Mouse (Mus musculus): ENCODE measurements around the gene Mylk4.

The Mylk4 gene

GRCm38 (mm10) chr13:32797085-32797484, 13.3 kb upstream of the Mylk4 start:
- peak; percentile 19 for DNase-seq (ENCODE audit: low read depth, low spot score)

GRCm38 (mm10) chr13:32795166-32795565, 11.4 kb upstream of the Mylk4 start:
- no peak for DNase-seq (ENCODE audit: low read depth, low spot score)

- peak; percentile 38 for DNase-seq (ENCODE audit: low read depth, low spot score)
These were observed 10.9 kb upstream of the Mylk4 start for GRCm38 (mm10) chr13:32794619-32795018.

- DNase-seq (ENCODE audit: low read depth, low spot score), result no peak
These were observed 6.0 kb upstream of the Mylk4 start for GRCm38 (mm10) chr13:32789781-32790180.

- DNase-seq (ENCODE audit: low read depth, low spot score), result no peak
These were observed 3.8 kb upstream of the Mylk4 start for GRCm38 (mm10) chr13:32787584-32787983.

- peak; percentile 44 for DNase-seq (ENCODE audit: low read depth, low spot score)
These were observed 699 bp downstream of the Mylk4 start for GRCm38 (mm10) chr13:32783055-32783454.

- DNase-seq (ENCODE audit: low read depth, low spot score), result no peak
These were observed 4.9 kb downstream of the Mylk4 start for GRCm38 (mm10) chr13:32778861-32779260.

GRCm38 (mm10) chr13:32776350-32776749, 7.4 kb downstream of the Mylk4 start:
- DNase-seq (ENCODE audit: low read depth, low spot score), result no peak

GRCm38 (mm10) chr13:32775889-32776288, 7.9 kb downstream of the Mylk4 start:
- no peak for DNase-seq (ENCODE audit: low read depth, low spot score)

GRCm38 (mm10) chr13:32769960-32770359, 13.8 kb downstream of the Mylk4 start:
- DNase-seq (ENCODE audit: low read depth, low spot score), result peak; percentile 9

GRCm38 (mm10) chr13:32768104-32768503, 15.7 kb downstream of the Mylk4 start:
- DNase-seq (ENCODE audit: low read depth, low spot score), result peak; percentile 68

- DNase-seq (ENCODE audit: low read depth, low spot score), result no peak
These were observed 19.3 kb downstream of the Mylk4 start for GRCm38 (mm10) chr13:32764448-32764847.

- DNase-seq (ENCODE audit: low read depth, low spot score), result no peak
These were observed 20.6 kb downstream of the Mylk4 start for GRCm38 (mm10) chr13:32763141-32763540.

- DNase-seq (ENCODE audit: low read depth, low spot score), result no peak
These were observed 23.0 kb downstream of the Mylk4 start for GRCm38 (mm10) chr13:32760795-32761194.

- DNase-seq (ENCODE audit: low read depth, low spot score), result no peak
These were observed 24.7 kb downstream of the Mylk4 start for GRCm38 (mm10) chr13:32759036-32759435.

GRCm38 (mm10) chr13:32752066-32752657, 31.6 kb downstream of the Mylk4 start:
- DNase-seq (ENCODE audit: low read depth, low spot score), result peak; percentile 64

GRCm38 (mm10) chr13:32750507-32750906, 33.2 kb downstream of the Mylk4 start:
- DNase-seq (ENCODE audit: low read depth, low spot score), result no peak

- DNase-seq (ENCODE audit: low read depth, low spot score), result no peak
These were observed 35.3 kb downstream of the Mylk4 start for GRCm38 (mm10) chr13:32748421-32748820.

GRCm38 (mm10) chr13:32741161-32741560, 42.6 kb downstream of the Mylk4 start:
- DNase-seq (ENCODE audit: low read depth, low spot score), result no peak

- peak; percentile 53 for DNase-seq (ENCODE audit: low read depth, low spot score)
These were observed 52.5 kb downstream of the Mylk4 start for GRCm38 (mm10) chr13:32731283-32731682.

GRCm38 (mm10) chr13:32724606-32725005, 59.1 kb downstream of the Mylk4 start:
- no peak for DNase-seq (ENCODE audit: low read depth, low spot score)

GRCm38 (mm10) chr13:32721717-32722116, 62.0 kb downstream of the Mylk4 start:
- DNase-seq (ENCODE audit: low read depth, low spot score), result peak; percentile 93

GRCm38 (mm10) chr13:32719284-32719683, 64.5 kb downstream of the Mylk4 start:
- DNase-seq (ENCODE audit: low read depth, low spot score), result no peak

GRCm38 (mm10) chr13:32717709-32718108, 66.0 kb downstream of the Mylk4 start:
- no peak for DNase-seq (ENCODE audit: low read depth, low spot score)
